Mouse (Mus musculus) CH12.LX (cell line): ENCODE results near the gene Aplp1.

Source experiments
- CTCF ChIP-seq, 2 experiments: IDR thresholded peaks in 1 of 2; conservative IDR thresholded peaks in 1 of 2; 2 replicates each; pipeline ENCODE4 v1.5.1; 2011 to 2012; ENCODE audit warnings: low read depth in 2 of 2, low read length in 2 of 2, improper control_type of control experiment in 1 of 2, inconsistent platforms in 1 of 2, mild to moderate bottlenecking in 1 of 2, moderate library complexity in 1 of 2
- EP300 ChIP-seq: IDR thresholded peaks from 2 replicates; pipeline ENCODE4 v1.6.1; 2011; ENCODE audit warnings: low read length, improper control_type of control experiment
- MAX ChIP-seq: IDR thresholded peaks from 2 replicates; pipeline ENCODE4 v1.6.1; 2011; ENCODE audit warnings: low read length, improper control_type of control experiment
- PAX5 ChIP-seq: IDR thresholded peaks from 2 replicates; pipeline ENCODE4 v1.6.1; 2012; ENCODE audit warnings: low read length, inconsistent platforms, mixed read lengths
- UBTF ChIP-seq: IDR thresholded peaks from 2 replicates; pipeline ENCODE4 v1.6.1; 2012; ENCODE audit warnings: low read depth, mild to moderate bottlenecking, inconsistent platforms, low read length, improper control_type of control experiment, moderate library complexity
- USF2 ChIP-seq: conservative IDR thresholded peaks from 2 replicates; pipeline ENCODE4 v1.6.1; 2011; ENCODE audit warnings: low read depth, low read length, improper control_type of control experiment
- ZMIZ1 ChIP-seq: IDR thresholded peaks from 2 replicates; pipeline ENCODE4 v1.6.1; 2012; ENCODE audit warnings: low read depth, mild to moderate bottlenecking, inconsistent platforms, low read length, improper control_type of control experiment

- TF ChIP-seq CTCF (conservative IDR thresholded peaks at IDR 0.05 in 1 of 2, IDR thresholded peaks at IDR 0.05 in 1 of 2; ENCODE audit: low read depth in 2 of 2, low read length in 2 of 2) (no peak), UBTF (no peak), PAX5 (no peak), USF2 (no peak), ZMIZ1 (no peak), MAX (0 out of 2 replicates have a peak, but pooled peaks have one; percentile 32), EP300 (0 out of 2 replicates have a peak, but pooled peaks have one; percentile 17)
These were observed 15.1 kb downstream of the Aplp1 start for GRCm38 (mm10) chr7:30430191-30430590.
